Mouse (Mus musculus): ENCODE measurements around the gene Tgm6. TPM values are rescaled to one million over a fixed set of nuclear protein-coding genes. Genes with fewer than 3 reads are reported as not detected.

Tgm6 gene
- total RNA-seq (2021), result under 1 TPM; 0.36 to 0.59 TPM
- long read RNA-seq, partial matches to known transcripts, result 0 of 1 reads
- long read RNA-seq, other reads (novel, unspliced or antisense), result 1 of 1 reads

DNA sequence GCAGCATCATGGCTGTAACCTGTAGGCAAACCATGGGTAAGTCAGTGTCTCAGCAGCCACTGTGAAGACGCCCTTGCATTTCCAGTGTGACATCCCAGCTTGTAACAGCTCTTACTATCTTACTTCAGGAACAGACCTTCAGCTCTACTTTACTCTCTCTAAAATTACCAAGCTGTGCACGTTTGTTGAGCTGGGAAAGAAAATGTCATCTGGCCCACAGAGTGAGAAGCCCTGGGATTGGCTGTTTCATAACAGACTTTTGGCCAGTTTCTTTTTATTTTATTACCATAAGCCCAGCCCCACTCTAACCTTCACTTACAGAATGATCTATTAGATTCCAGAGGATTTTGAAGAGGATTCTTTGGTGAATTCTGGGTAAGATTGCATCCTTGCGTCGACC is at the start of gene Tgm6:
Tgm6 (plus strand) TSS at position 301 of the 400 bp plus-strand sequence.
- no peak for DNase-seq (ENCODE audit: low spot score in 2 of 2)

DNA sequence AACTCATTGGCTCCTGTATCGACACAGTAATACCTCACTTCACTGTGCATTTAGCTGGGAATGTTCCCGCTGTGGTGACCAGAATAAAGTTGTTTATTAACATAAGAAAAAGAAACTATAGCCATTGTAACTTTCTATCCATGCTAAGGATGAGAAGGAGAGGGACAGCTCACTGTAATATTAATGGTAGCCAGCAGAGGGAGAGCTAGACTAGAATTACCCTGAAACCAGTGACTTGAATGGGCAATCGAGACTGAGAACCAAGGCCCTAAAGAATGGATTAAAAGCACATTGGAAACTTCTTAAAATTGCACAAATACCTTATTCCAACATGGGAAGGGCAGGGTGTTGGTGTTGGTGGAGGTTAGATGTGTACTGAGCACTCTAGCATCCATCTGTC is 44.0 kb upstream of the Tgm6 start:
- DNase-seq (ENCODE audit: low spot score in 2 of 2), result peak; percentile 52 to 60

DNA sequence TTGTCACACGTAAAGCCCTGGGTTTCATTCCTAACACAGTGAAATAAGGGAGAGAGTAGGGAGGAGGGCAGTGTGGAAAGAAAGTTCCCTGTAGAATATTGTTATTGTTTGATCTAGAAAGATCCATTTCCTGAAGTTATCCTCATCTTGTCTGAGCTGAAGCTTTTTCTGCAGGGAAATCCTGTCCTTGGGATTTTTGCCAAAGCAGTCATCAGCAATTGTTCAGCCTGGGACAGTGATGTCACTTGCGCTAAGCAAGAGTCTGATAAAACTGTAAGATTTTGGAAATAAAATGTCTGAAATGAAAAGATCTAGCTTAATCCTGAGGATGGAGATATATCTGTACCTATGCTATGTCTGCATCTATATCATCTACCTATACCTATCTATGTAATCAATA is 41.8 kb upstream of the Tgm6 start:
- DNase-seq (ENCODE audit: low spot score in 2 of 2), result no peak

DNA sequence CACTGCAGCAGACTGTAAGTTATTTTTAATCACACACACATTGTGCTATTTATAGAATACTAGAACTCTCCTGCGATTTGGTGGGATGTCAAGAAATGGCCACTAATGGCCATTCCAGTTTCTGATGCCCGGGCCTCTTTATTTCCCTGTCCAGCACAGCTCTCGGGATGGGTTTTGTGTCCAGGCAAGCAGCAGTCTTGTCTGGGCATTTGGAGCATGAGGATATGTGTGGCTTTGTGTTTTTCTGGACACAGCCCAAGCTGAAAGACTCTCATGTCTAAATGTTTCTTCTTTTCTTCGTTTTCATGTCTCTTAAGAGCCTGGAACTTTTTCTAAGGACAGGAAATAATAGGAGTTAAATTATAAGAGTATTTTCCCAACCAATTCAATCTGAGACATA is 588 bp downstream of the Tgm6 start:
- DNase-seq (ENCODE audit: low spot score in 2 of 2), result no peak

DNA sequence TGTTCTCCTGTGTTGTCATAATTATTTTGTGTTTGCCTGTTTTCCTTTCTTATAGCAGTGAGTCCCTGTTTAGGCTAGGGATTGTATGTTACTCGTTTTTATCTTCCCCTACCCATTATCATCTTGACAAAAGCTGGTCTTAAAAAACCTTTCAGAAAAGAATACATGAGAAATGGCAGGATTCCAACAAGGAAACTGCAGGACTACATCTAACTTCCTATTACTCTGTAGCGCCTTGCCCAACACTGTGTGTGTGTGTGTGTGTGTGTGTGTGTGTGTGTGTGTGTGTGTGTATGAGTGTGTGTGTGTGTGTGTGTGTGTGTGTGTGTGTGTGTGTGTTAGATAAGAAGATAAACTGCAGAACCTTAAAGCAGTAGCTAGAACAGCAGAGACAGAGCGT is 1.2 kb downstream of the Tgm6 start:
- DNase-seq (ENCODE audit: low spot score in 2 of 2), result no peak

DNA sequence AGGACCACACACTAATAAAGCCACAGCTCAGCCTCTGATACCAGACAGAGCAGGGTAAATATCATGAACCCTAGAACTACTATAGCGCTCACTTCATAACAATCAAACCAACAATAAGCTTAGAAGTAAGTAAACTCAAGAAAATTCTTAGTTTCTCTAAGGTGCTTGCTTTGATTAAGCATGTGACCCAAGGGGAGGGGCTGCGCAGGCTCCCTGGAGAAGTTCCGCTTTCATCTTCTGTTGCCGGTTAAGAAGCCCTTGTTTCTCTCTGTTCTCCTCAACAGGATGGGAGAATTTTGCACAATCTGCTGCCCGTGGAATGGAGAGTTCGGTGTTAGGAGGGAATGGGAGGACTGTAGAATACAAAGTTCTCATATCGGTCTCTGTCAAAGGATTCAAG is 6.4 kb downstream of the Tgm6 start:
- no peak for DNase-seq (ENCODE audit: low spot score in 2 of 2)

DNA sequence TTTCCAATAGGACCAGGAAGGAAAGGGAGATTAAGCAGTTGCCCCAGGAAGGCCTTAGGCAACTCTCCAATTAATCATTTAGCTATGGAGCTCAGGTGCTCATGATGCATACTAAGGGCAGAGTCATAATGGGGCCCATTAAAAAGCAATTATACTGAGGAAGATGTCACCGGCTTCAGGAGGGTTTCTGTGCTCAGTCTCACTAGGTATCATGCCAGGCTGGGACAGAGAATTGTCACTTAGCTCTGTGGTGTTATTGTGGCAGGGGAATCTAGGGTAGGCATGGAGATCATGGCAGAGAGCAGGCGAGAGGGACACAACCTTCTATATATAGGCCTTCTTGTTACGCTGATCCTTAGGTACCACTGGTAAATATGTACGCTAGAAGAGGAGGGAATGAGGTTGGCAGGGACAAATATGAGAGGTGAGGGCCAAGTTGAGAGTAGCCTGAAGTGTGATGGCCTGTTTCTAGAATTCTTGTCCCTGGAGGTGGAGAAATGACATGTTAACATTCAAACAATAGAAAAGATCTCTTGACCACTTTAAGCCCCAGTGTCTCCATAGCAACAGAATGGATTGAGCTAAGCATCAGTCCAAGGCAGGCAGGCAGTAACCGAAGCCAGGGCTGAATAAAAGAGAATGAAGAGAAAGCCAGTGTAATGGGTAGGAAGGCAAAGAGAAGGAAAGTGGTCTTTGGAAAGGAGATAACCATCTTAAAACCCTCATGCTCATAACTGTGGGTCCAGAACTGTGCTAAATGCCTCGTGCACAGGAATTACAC is 13.3 kb downstream of the Tgm6 start:
- no peak for DNase-seq (ENCODE audit: low spot score in 2 of 2)

DNA sequence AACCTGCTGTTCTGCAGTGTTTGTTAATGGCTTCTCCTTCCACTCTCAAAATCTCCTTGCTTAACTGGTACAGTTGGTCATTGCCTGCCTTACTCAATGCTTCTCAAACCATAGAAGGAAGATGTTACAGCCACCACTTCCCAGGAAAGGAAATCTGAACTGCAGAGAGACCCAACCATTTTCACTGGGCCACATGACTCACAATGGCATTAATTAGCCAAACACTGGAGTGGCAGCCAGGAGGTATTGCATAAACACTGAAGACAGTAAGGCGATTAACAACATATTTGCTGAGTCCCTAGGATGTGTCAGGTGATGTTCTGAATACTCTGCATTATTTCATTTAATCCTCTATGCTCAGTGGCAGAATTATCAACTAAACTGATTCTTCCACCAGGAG is 13.9 kb downstream of the Tgm6 start:
- DNase-seq (ENCODE audit: low spot score in 2 of 2), result no peak

DNA sequence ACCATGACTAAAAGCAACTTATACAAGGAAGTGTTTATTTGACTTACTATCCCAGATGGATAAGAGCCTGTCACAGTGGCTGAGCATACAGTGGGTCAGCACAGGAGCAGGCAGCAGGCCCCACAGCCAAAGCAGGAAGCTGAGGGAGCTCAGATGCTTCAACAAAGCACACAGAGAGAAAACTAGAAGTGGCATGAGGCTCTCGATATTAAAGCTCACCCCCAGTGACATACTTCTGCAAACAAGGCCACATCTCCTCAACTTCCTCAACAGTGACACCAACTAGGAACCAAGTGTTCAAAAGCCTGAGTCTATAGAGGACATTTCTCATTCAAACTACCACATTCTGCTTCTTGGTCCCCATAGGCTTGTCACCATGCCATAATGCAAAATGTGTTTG is 17.5 kb downstream of the Tgm6 start:
- DNase-seq (ENCODE audit: low spot score in 2 of 2), result no peak

DNA sequence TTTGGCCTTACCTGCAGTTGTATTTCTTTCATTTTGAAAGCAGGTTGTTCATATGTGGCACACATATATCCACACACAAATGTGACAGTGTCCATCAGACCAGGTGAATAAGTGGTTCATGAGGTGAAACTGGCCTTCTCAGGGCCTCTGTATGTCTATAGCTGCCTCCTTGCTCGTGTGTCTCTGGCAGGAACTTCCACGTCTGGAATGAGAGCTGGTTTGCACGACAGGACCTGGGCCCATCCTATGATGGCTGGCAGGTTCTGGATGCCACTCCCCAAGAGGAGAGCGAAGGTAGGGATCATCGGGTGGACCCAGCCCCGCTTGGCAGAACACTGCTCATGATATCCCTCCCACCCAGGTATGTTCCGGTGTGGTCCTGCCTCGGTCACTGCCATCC is 30.8 kb downstream of the Tgm6 start:
- no peak for DNase-seq (ENCODE audit: low spot score in 2 of 2)

DNA sequence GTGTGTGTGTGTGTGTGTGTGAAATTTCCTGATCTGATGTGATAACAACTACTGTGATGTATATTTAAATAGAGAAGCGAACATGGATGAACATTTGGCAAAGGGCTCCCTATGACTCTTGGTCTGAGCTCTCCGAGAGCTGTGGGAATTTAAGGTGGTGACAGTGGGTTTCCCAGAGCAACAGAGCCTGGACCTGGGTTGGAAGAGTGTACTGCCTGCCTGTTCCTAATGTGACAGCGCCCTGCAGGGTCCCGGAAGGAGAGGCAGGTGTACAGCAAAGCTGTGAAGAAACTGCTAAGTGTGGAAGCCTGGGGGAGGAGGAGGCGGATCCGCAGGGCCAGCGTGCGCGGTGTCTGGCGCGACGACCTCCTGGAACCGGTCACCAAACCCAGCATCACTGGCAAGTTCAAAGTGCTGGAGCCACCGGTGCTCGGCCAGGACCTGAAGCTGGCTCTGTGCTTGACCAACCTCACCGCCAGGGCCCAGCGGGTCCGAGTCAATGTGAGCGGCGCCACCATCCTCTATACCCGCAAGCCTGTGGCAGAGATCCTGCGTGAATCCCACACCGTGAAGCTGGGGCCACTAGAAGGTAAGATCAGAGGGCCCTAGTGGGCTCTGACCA is 32.6 kb downstream of the Tgm6 start:
- DNase-seq (ENCODE audit: low spot score in 2 of 2), result no peak

DNA sequence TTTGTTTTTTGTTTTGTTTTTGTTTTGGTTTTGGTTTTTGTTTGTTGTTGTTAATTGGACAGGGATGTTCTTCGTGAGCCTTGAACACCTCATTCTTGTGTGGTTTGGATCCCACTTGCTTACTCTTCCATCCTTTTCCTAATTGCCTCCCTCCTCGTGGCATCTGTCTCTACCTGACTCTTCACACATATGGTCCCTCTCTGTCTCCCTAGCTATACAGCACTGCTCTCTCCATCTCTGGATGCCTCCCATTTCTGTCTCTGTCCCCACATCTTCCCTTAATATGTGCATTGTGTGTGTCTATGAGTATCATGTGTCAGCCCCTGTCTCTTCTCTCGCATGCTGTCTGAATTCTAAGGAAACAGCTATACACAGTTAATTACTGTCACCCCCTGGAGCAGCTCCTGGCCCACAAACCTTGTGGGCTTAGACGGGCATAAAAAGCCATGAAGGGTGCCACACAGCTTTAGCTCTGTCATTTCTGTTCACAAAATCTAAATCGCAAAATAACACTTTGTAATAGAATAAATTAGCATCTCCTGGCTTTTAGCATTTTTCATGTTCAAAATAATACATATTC is 34.0 kb downstream of the Tgm6 start:
- DNase-seq (ENCODE audit: low spot score in 2 of 2), result no peak

DNA sequence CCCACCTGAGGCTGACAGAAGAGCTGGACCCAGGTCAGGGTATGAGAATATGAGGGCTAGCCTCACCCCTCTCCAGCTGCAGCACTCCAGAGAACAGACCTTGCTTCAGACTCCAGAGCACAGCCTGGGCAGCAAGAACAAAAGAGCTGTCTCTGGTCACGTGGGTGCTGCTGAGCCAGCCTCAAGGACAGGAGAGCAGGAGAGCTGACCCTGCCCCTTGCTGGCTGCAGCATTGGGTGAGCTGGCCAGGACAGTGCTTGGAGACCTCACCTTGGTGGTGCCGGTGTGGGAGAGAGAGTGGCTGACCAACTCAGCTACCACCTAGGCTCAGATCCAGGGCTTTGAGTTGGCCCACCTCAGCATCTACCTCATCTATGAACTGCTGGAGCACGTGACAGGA is 43.0 kb downstream of the Tgm6 start:
- no peak for DNase-seq (ENCODE audit: low spot score in 2 of 2)

DNA sequence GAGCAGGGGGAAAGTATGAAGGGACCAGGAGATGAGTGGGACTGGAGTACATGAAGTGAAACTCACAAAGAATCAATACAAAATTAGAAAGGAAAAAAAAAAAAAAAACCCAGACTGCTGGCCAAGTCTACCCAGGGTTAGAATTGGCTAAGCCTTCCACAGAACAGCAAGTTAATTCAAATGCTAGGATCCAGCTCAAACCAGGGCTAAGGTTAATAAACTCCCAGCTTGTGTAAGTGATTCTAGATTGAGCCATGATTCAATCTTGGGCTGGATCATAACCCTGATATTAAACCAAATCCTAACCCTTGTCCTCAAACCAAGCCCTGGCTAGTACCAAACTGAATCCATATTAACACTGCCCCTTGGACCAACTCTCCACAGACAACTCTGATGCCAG is 43.6 kb downstream of the Tgm6 start:
- DNase-seq (ENCODE audit: low spot score in 2 of 2), result no peak

DNA sequence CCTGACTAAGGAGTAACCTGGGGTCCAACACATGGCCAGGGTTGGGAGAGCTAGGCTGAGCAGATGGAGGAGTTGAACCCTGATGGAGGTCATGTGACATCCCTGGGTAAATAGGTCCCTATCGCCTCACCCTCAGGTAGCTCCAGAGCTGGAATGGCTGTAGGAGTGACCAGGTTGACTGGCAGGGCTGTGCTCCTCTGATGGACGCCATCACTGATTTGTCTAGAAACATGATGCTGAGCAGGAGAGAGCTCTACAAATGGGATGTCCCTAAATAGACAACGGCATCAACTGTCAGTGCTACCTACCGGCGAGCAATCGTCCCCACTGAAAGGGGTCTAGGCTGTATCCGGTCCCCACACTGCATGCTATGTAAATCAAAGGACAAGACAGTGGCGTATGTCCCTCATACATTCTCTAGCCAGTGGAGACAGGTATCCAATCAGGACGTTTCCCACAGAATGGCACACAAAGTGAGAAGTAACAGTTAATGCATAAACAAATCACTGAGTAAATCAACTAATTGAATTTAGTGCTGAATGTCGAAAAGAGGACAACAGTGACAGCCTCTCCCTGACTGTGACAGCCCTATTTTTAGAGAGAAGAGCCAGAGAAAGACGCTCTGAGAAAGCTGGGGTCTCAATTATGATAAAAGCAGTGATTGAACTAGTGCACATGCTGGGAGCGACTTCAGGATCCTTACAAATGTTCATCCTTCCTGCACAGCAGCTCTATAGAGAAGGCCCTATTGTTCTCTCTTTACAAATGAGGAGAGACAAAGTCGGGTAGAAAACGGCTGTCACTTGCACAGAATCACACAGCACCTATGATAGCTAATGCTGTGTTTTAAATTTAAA is 45.2 kb downstream of the Tgm6 start:
- DNase-seq (ENCODE audit: low spot score in 2 of 2), result no peak

DNA sequence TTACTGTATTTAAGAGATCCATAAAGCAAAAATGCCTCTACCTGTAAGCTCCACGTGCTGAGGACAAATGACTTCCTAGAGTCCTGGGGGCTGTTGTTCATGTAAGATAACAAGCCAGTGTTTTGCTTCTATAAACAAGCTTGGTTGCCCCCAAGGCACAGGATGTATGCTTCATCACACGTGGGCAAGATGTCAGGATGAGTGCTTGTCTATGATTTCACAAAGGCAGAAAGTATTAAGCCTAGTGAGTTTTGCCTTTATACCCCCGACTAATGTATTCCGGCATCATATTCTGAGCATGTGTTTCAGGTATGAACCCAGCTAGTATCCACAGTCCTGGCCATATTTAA is 45.8 kb downstream of the Tgm6 start:
- no peak for DNase-seq (ENCODE audit: low spot score in 2 of 2)

DNA sequence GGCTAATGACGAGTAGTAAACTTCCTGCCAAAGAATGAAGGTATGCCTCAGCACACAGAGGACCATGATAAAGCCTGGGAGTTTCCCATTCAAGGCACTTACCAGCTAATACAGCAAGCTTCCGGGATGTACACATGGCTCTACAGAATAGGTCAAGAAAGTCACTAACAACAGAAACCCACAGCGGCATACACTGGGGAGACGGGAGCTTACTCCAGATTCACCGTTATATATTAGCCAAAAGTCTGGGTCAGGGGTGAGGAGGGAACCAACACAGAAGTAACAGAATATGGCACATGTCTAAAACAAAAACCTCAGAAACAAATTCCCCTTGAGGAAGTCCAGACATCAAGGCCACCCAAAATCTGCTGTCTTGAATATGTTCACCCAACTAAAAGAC is 50.5 kb downstream of the Tgm6 start:
- no peak for DNase-seq (ENCODE audit: low spot score in 2 of 2)

DNA sequence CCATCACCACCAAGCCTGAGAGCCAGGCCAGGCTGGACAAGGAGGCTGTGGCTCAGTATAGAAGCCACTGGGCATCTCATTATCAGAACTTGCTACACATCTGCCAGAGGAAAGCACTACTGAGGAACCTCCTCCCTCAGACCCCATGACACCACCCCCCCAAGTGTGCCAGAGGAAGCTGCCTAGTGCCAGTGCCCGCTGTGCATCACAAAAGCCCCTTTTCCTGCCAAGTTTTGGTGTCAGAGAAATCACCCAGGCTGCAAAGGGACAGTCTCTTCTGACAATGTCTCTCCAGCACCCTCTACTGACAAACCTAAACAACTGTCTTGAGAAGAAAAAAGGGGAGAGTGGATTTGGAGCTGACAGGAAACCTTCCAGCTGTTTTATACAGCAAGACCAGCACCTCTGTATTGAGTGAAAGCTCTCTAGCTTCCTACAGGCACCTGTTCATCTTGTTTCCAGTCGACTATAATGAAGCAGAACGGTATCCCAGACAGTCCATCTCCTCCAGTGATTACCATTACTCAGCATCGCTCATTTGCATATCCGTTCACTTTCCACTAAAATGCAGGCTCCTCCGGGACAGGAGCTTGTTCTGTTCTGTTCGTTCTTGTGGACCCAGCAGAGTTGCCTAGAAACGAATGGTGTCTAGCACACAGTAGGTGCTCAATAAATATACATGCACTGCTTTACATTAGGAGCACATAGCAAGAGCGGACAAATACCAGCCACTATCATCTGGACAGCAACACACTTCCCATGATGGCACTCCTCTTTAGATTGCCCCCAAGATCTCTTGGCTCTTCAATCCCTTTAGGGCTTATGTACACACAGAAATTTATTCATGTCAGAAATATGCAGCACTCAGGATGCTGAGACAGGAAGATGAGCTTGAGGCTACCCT is 54.3 kb downstream of the Tgm6 start:
- DNase-seq (ENCODE audit: low spot score in 2 of 2), result peak; percentile 63 to 73

DNA sequence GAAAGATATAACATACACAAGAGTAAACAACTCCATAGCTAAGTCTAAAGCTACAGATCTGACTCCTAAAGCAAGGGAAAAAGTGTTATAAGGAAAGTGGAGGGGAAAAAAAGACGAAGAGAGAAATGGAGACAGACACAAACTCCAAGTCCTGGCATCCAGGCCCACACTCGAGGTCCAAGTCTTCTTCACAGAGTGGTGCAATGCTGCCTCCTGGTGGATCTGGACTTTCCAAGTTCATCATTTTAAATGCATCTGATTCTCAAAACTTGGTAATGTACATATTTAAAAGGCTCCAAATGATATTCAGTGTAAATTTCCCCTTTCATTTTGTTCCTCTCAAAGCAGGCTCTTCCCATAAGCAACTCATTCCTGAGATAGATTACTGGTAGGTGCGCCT is 55.6 kb downstream of the Tgm6 start:
- peak; percentile 67 to 76 for DNase-seq (ENCODE audit: low spot score in 2 of 2)

DNA sequence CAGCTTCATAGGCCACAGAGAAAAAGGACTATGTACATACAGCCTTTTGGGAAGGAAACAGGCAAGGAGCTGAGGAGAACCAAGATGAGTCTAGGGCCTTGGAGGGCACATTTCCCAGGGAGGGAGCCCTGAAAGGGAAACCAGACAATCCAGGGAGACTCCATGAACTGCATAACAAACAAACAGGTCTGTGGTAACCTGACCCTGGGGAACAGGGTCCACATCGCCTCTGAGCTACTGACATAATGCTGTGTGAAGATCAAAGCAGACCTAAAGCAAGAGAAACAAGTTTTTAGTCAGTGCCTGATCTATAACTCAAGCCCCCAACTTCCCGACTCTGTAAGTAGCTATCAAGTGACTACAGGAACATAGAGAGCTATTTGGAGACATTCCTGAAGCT is 59.5 kb downstream of the Tgm6 start:
- DNase-seq (ENCODE audit: low spot score in 2 of 2), result no peak

DNA sequence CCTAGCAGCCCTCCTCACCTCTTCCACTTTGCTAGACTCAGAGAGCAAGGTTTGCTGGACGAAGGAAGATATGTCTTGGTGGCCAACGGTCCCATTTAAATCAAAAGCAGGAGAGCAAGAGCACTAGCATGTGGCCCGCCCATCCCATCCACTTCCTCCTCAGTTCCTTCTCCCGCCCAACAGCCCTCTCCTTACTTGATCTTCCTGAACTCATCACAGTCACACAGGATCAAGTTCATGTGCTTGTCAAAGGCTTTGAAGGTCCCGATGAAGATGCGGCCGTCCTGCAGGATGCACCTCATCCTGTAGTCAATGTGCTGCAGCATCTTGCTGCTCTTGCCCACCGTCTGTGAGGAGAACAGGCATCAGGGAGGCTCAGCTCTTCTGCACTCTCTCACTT is 64.6 kb downstream of the Tgm6 start:
- no peak for DNase-seq (ENCODE audit: low spot score in 2 of 2)
